Mouse (Mus musculus) hindbrain, embryonic 14.5 days (tissue): ENCODE measurements around the gene Cplx2. TPM values are rescaled to one million over a fixed set of nuclear protein-coding genes. Genes with fewer than 3 reads are reported as not detected.

Experiments used
- ATAC-seq: fragments of 200-750 bp; cut with Nextera tagmentation; 2 replicates; pipeline ENCODE4 v1.8.0; 2017; ENCODE audit warnings: moderate number of reproducible peaks, mild to moderate bottlenecking, moderate TSS enrichment, moderate library complexity; ENCODE audit not compliant: low FRiP score
- DNase-seq: peaks from one replicate; pipeline ENCODE4 v3.0.0-alpha.2; 2015; ENCODE audit warnings: low spot score
- H3K27ac ChIP-seq: fragments of 300-500 bp; sonication (generic); 2 replicates; pipeline ENCODE4 v1.5.1; 2014; ENCODE audit warnings: mild to moderate bottlenecking, moderate library complexity
- H3K27me3 ChIP-seq: fragments of 300-500 bp; sonication (generic); 2 replicates; pipeline ENCODE4 v1.6.1; 2014; ENCODE audit warnings: mild to moderate bottlenecking, low read length, mixed read lengths; ENCODE audit not compliant: control insufficient read depth, insufficient read depth
- H3K36me3 ChIP-seq: fragments of 300-500 bp; sonication (generic); replicated peaks from 2 replicates; pipeline ENCODE4 v1.6.1; 2014; ENCODE audit not compliant: control insufficient read depth, insufficient read depth
- H3K4me1 ChIP-seq: fragments of 300-500 bp; sonication (generic); replicated peaks from 2 replicates; pipeline ENCODE4 v1.6.1; 2014; ENCODE audit warnings: antibody characterized with exemption, low read length, mixed read lengths; ENCODE audit not compliant: control insufficient read depth, insufficient read depth
- H3K4me2 ChIP-seq: fragments of 300-500 bp; sonication (generic); replicated peaks from 2 replicates; pipeline ENCODE4 v1.6.1; 2014; ENCODE audit warnings: mild to moderate bottlenecking, moderate library complexity
- H3K4me3 ChIP-seq: fragments of 300-500 bp; sonication (generic); replicated peaks from 2 replicates; pipeline ENCODE4 v1.5.1; 2014; ENCODE audit warnings: mild to moderate bottlenecking, low read length
- H3K9ac ChIP-seq: fragments of 300-500 bp; sonication (generic); 2 replicates; pipeline ENCODE4 v1.6.1; 2014
- H3K9me3 ChIP-seq: fragments of 300-500 bp; sonication (generic); 2 replicates; pipeline ENCODE4 v1.6.1; 2016; ENCODE audit warnings: low read length; ENCODE audit not compliant: control insufficient read depth
- WGBS: fragments of 180-500 bp; shearing (Covaris S2); extraction: QIAGEN DNeasy Blood & Tissue Kit; methylation state at CpG from one replicate; pipeline ENCODE4 v1.1.7; 2014; 5-methylcytosine and 5-hydroxymethylcytosine counted together
- polyA plus RNA-seq: library from polyadenylated mRNA; unstranded; fragments of >200 nt; fragmentation: Nextera tagmentation; extraction: Ambion mirVana; gene quantifications from 2 replicates; pipeline ENCODE4 v1.2.1, GENCODE M21; 2014

Cplx2 gene
- polyA plus RNA-seq, 1 experiment from 2014 or later = 24.9 TPM

DNA sequence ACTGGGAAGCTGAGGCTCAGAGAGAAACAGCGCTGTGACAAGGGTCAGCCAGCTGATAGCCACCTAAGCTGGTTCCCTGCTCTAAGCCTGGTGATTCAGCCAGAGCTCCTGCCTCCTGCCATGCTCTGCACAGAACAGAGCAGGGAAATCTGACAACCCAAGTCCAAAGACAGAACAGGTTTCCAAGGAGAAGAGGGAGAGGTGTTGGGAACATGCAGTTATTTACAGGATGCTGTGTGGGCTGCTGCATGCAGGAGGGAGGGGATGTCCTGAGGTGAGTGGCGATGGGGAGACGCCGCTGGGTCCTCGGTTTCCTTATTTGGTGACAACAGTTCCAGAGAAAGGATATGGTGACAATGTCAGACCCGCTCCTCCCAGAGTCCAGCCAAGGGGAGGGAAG is 12.0 kb upstream of the Cplx2 start:
- no peak for DNase-seq
- H3K36me3 ChIP-seq = no peaks in the 10 kb centered on the region
- H3K9me3 ChIP-seq = no peaks in the 10 kb centered on the region
- H3K27ac ChIP-seq = no peak overlapping the region
- H3K9ac ChIP-seq = no peak overlapping the region
- no peaks in the 10 kb centered on the region for H3K4me1 ChIP-seq
- ATAC-seq = no peak
- 90% methylated on average over 6 of the region's 6 CpGs for WGBS
- H3K27me3 ChIP-seq = no peaks in the 10 kb centered on the region
- no peak overlapping the region for H3K4me2 ChIP-seq
- no peak overlapping the region for H3K4me3 ChIP-seq

DNA sequence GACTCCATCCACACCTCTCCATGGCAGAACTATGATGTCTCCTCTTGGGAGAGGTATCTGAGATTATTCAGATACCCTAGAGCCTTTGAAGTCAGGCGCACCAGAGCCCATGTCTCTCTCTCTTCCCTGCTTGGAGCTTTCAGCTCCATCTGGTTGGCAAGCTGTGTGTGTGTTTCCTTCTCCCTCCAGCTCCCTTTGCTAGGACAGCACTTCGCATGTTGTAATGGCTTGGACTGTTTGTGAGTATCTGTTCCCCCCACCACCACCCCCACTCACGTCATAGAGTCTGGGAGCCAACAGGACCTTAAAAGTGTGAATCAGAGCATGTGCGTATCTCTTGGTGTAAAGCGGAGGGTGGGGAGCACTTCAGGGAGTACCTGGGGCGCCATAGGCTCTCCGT is 6.5 kb upstream of the Cplx2 start:
- Histone ChIP-seq H3K27me3 (no peaks in the 10 kb centered on the region), H3K4me2 (no peak overlapping the region), H3K36me3 (no peaks in the 10 kb centered on the region), H3K27ac (no peak overlapping the region), H3K4me1 (no peaks in the 10 kb centered on the region), H3K9ac (no peak overlapping the region), H3K4me3 (no peak overlapping the region), H3K9me3 (no peaks in the 10 kb centered on the region)
- WGBS = 90% methylated on average over 7 of the region's 7 CpGs
- no peak for DNase-seq
- ATAC-seq = no peak

DNA sequence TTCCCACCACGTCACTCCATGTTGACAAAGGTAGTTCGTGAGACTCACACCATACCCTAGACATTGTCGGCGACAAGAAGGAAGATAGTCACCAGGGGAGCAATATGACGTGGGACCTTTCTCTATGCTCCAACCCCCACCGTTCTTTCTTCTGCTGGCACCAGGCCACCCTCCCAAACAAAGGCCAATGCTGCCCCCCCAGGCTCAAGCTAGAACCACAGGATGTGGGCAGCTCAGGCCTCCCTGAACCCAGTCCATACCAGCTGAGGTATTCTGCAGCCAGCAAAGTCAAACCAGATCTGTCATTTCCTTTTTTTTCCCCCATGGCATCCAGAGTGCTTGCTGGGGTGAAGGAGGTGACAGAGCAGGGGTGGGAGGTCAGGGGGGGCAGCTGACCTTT is 3.4 kb upstream of the Cplx2 start:
- Histone ChIP-seq H3K27ac (no peak overlapping the region), H3K27me3 (no peaks in the 10 kb centered on the region), H3K4me2 (no peak overlapping the region), H3K4me3 (no peak overlapping the region), H3K36me3 (no peaks in the 10 kb centered on the region), H3K9ac (no peak overlapping the region), H3K9me3 (no peaks in the 10 kb centered on the region), H3K4me1 (peaks cover 17% of the 10 kb centered on the region)
- ATAC-seq (no peak), DNase-seq (no peak)
- 62% methylated on average over 6 of the region's 6 CpGs for WGBS

DNA sequence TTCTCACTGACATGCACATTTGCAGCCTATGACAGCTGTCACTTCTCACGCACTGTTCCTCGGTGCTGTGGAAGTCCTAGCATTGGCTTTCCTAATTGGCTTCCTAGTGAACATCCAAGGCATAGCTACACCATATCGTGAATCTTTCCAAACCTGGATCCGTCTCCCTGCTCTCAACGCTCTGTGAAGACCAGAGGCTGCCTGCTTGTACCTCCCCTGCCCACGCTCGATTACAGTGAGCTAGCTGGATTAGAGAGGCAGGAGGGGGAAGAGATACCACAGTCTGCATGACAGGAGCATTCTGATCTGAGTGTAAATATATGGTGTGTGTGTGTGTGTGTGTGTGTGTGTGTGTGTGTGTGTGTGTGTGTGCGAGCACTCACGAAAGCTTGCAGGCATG is 3.0 kb upstream of the Cplx2 start:
- Histone ChIP-seq H3K9me3 (no peaks in the 10 kb centered on the region), H3K27me3 (no peaks in the 10 kb centered on the region), H3K27ac (no peak overlapping the region), H3K9ac (no peak overlapping the region), H3K4me2 (no peak overlapping the region), H3K36me3 (no peaks in the 10 kb centered on the region), H3K4me3 (no peak overlapping the region), H3K4me1 (peaks cover 20% of the 10 kb centered on the region)
- no peak for DNase-seq
- no peak for ATAC-seq
- 78% methylated on average over 9 of the region's 9 CpGs for WGBS

GRCm38 (mm10) chr13:54371387-54372330 is 510 bp downstream of the Cplx2 start:
- Histone ChIP-seq H3K4me1 (peaks cover 32% of the 10 kb centered on the region), H3K27me3 (no peaks in the 10 kb centered on the region), H3K9ac (peak overlapping the region; percentile 67), H3K4me3 (peak overlapping the region; percentile 45), H3K27ac (peak overlapping the region; percentile 73), H3K9me3 (no peaks in the 10 kb centered on the region), H3K4me2 (peak overlapping the region; percentile 80), H3K36me3 (no peaks in the 10 kb centered on the region)
- whole genome bisulfite sequencing = under 1% methylated on average over 55 of the region's 59 CpGs
- DNase-seq (peak; percentile 76), ATAC-seq (peak; percentile 85)

DNA sequence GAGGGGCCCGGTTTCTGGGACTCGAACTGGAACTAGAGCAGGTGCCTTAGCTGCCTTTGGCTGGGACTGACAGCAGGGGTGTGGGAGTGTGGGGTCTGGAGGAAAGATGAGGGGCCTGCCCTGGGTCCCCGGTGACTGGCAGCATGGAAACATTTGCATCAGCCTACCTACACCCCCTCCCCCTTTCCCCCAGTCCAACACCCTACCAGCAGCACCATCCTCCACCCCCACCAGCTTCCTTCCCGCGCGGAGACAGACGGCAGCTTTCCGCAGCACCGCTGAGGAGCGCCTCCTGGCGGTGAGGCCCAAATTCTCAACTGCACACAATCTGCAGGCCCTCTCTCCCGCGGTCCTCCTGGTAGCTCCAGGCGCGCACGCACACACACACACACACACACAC is 1.5 kb downstream of the Cplx2 start:
- no peaks in the 10 kb centered on the region for H3K9me3 ChIP-seq
- peak overlapping the region; percentile 45 for H3K4me3 ChIP-seq
- peak overlapping the region; percentile 80 for H3K4me2 ChIP-seq
- peak; percentile 32; the same call in 1 of the 2 replicates for ATAC-seq
- H3K36me3 ChIP-seq = no peaks in the 10 kb centered on the region
- 2% methylated on average over 16 of the region's 16 CpGs for WGBS
- H3K27me3 ChIP-seq = no peaks in the 10 kb centered on the region
- DNase-seq = peak; percentile 77
- peak overlapping the region; percentile 73; the same call in 1 of the 2 replicates for H3K27ac ChIP-seq
- peaks cover 32% of the 10 kb centered on the region for H3K4me1 ChIP-seq
- H3K9ac ChIP-seq = peak overlapping the region; percentile 67; the same call in 1 of the 2 replicates

GRCm38 (mm10) chr13:54374106-54374706 is 3.1 kb downstream of the Cplx2 start:
- Histone ChIP-seq H3K27ac (no peak overlapping the region), H3K4me2 (peak overlapping the region; percentile 28), H3K4me3 (no peak overlapping the region), H3K9me3 (no peaks in the 10 kb centered on the region), H3K36me3 (0 out of 2 replicates have a peak, but pooled peaks cover 3% of the 10 kb centered on the region), H3K27me3 (no peaks in the 10 kb centered on the region), H3K9ac (peak overlapping the region; percentile 28; the same call in 1 of the 2 replicates), H3K4me1 (peaks cover 32% of the 10 kb centered on the region)
- no peak for DNase-seq
- ATAC-seq = no peak
- WGBS = 30% methylated on average over 9 of the region's 9 CpGs

- Histone ChIP-seq H3K9ac (no peak overlapping the region), H3K9me3 (no peaks in the 10 kb centered on the region), H3K4me1 (peaks cover 28% of the 10 kb centered on the region), H3K4me2 (no peak overlapping the region), H3K27me3 (no peaks in the 10 kb centered on the region), H3K27ac (no peak overlapping the region), H3K36me3 (0 out of 2 replicates have a peak, but pooled peaks cover 5% of the 10 kb centered on the region), H3K4me3 (no peak overlapping the region)
- ATAC-seq (no peak), DNase-seq (no peak)
- 75% methylated on average over 11 of the region's 11 CpGs for WGBS
These were observed 4.6 kb downstream of the Cplx2 start for GRCm38 (mm10) chr13:54375497-54376495.
